Mouse (Mus musculus): ENCODE results near the gene Patz1.

The Patz1 gene

GRCm38 (mm10) chr11:3352990-3353585 lies 64.4 kb downstream of the Patz1 start:
- DNase-seq (ENCODE audit: low read depth, low spot score), result no peak
